Mouse (Mus musculus) G1E-ER4 (cell line): Measurements from ENCODE around the gene Nav3. TPM values are rescaled to one million over a fixed set of nuclear protein-coding genes. Genes with fewer than 3 reads are reported as not detected.

Experiments used
- GATA1 ChIP-seq: IDR thresholded peaks from one replicate; pipeline ENCODE4 v1.8.0; 2012; ENCODE audit warnings: low read length, inconsistent platforms
- polyA plus RNA-seq: library from polyadenylated mRNA; stranded (reverse); fragments of >175 nt; gene quantifications from 2 replicates; pipeline ENCODE4 v1.2.3, GENCODE M21; 2012

Gene Nav3
- polyA plus RNA-seq: not detected in 2 replicates

DNA sequence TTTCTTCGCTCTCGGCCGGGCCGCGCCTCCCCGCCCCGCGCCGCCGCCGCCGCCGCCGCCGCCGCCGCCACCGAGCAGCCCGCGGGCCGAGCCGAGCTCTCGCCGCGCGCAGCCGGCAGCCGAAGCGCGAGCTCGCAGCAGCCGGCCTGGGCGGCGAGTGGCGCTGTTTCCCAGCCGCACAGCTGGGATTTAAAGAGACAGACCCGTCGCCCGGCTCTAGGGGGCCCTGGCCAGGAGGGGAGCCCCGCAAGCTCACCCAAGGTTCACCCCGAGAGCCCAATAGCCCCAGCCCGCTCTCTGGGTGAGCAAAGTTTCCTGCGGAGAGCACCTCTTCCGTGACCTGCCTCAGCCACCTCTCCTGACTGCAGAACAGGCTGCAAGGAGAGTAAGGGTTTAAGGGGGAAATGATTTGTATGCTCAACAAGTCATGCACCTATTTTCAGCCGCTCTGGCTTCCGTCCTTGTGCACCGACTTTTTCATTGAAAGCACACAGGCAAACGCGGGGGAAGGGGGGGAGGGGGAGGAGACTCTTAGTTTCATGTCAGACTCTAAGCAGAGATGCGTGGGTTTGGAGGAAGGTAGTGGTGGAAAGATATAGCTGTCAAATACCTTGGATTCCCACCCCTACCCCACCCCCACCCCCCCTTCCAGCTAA, at the start of gene Nav3:
Nav3 (minus strand) TSS at position 367 of the 656 bp plus-strand sequence.
- TF ChIP-seq GATA1: no peak

DNA sequence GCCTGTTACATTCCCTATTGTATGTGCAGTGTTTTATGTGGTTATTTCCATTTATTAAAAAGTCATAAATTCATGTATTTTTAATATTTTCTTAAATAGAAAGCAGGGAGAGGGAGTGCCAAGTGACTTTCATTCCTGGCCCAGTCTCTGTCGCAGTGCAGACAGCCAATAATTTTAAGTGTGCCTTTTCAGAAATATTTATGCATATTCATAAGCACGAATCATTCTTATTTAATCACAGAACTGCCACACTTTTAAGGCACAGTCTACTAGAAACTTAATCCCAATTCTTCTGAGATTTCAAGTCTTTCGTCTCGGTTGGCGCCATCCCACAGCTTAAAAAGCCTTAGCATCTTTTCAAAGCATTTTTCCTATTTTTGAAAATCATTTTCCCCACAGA, 29.3 kb upstream of the Nav3 start:
- no peak for TF ChIP-seq GATA1

DNA sequence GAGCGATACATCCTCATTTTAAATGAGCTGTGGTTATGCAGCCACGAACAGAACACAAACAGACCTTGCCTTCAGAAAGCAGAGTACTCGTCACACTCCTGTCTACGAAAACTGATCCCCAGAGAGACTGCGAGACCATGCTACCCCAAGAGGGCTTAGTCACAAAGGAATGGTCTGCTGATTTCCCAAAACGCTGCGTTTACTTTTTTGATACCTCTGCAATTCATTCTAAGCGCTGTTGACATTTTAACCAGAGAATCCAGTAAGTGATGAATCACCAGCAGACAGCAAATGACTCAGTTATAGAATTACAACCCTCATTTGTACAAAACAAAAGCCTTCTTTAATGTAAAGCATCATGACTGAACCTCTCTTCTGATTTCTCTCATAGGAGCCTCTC, 28.8 kb upstream of the Nav3 start:
- TF ChIP-seq GATA1: no peak

DNA sequence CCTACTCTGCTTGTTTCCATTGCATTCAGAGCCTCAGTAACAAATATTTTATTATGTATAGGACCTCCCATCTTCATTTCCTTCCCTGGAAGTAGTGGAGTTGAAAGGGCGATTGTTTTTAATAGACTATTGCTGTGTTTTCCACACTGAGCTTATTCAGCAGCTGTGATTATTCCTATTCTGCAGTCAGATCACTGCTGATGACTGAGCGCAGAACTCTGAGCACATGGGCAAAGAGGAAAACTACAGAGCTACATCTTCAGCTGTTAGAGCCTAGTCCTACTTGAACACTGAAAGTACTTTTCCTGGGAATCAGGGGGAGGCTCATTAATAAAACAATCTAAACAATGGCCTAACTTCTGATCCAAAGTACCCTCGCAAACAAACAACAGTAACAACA, 23.2 kb upstream of the Nav3 start:
- TF ChIP-seq GATA1: no peak

DNA sequence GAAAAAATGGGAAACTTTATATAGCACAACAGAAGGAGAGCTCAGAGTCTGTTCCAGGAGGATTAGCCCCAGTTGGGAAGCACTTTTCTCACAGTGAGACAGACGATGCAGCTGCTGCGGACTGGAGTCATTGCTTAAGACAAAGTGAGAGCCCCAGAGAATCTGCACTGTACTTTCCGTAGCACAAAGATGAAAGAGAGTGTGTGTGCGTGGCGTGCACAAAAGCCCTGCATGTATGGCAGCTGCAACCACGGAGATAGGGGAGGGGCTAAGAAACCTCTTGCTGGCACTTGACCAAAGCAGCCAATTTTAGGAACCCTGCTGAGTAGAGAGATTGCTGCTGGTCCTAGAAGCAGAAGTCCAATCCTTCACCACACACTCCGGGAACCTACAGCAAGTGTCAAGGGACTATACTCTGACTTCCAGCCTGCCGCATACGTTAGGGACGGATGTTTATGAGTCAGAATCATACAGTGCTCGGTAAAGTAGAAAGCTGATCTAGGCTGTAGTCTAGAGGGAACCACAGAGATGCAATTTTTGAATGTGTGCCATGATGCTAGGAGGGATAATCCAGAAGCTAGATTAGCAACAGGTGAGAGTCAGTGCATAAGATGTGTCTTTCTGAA, 21.8 kb upstream of the Nav3 start:
- TF ChIP-seq GATA1: no peak

DNA sequence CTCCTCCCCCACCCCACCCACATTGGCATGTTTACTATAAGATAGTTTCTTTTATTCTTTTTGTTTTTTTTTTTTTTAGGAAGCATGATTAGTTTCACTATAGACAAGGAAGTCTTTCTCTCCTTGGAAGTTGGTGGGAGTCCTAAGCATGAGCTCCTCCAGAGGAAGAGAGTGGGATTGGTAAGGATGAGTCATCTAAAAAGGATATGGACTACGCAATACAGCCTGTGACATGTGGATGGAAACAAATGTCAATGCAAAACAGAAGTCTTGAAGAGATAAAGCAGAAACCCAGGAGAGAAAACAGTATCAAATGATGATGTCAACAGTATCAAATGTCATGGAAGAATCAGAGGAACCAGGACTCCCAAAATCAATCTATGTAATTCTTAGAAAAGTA, 18.1 kb upstream of the Nav3 start:
- TF ChIP-seq GATA1: no peak

DNA sequence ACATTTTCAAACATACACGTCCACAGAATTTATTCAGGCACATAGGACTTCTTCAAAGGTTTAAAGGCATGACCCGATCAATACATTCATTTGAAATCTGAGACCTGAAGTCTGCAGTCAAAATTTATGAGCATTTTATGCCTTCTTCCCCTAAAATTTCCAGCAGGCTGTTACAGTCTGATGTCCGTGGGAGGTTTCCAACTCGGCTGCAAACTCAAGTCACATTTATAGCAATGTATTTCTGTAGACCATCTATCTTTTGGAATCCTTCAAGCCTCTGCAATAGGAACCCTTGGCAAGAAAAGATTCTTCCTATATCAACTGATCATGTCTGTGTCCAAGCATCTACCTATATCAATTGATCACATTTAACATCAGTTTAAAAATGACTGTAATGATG, 13.4 kb upstream of the Nav3 start:
- TF ChIP-seq GATA1: no peak

DNA sequence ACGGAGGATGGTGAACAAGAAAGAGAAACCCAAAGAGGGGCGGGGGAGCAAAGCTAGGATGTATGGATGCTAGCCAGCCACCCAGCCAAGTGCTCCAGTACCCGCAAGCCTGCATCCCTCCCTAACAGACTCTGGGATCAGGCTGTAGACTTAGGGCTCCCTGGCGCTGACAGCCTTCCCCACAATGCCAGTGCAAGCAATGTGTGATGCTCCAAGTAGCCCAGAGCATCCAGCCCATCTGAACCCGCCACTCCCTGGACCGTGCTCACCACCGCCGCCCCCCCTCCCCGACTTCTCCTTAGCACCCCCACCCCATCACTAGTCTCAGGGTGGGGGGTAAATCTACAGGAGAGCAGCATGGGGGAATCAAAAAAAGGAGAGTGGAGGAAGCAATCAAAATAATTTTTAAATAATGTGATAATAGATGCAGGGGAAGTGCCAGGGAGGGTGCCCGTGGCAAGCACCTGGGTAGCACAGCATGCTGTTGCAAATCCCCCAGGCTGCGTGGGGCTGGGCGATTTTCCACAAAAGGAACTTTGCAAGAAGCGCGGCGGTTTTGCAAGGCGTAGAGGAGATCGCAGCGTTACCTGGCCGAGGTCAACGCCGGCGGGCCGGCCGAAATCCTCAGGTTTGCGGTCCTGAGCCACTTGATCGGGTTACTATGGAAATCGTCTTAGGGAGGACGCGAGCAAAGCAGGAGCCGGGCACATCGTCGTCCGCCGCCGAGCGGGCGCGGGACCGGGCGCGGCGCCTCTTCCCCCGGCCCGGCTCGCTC, 754 bp downstream of the Nav3 start:
- TF ChIP-seq GATA1: no peak

DNA sequence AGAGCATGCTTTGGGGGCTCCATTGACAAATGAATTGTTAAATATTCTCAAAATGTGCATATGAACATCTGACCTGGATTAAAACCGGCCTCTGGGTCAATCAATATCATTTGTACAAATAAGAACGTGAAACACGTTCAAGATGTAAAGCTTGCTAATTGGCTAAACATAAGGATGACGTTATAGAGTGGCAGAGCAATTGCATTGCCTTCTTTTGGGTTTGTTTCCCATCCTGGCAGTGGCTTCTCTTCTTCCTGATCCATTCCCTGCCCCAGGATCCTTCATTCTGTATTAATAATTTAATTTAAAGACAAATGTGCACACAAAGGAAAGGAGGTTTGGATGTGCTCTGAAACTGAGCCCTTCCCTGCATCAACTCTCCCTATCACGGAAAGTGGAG, 2.4 kb downstream of the Nav3 start:
- TF ChIP-seq GATA1: no peak

DNA sequence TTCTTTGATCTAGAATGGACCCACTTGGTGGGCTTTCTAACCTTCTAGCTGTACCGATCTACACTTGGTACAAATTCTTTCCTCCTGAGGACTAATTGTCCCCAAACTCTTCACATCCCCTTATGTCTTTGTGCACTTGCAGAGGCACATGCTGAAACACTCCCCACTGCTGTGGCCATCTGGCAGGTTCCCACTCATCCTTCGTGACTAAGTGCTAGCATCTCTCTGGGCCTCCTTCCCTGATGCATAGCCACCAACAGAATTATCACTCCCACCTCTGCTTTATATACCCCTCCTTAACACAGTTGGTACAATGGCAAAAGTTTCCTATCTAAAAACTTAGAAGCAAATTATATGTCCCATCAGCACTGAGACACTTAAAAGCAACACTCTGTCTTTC, 15.6 kb downstream of the Nav3 start:
- no peak for TF ChIP-seq GATA1

DNA sequence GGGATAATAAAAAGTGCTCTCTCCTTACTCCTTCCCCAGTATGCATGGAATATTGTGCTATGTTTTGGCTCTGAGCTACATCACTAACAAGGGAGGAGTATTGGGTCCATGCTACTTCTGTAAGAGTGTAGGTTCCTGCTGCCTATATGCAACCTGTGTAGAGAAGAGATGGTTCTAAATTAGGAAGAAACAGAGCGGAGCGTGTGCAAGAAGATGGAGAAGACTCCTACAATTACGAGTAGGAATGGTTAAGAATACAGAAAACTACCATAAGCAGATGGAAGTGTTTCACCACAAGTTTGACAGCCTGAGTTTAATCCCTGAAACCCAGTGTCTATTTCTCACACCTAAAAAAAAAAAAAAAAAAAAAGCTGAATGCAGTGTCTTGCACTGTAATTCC, 24.9 kb downstream of the Nav3 start:
- TF ChIP-seq GATA1: no peak

DNA sequence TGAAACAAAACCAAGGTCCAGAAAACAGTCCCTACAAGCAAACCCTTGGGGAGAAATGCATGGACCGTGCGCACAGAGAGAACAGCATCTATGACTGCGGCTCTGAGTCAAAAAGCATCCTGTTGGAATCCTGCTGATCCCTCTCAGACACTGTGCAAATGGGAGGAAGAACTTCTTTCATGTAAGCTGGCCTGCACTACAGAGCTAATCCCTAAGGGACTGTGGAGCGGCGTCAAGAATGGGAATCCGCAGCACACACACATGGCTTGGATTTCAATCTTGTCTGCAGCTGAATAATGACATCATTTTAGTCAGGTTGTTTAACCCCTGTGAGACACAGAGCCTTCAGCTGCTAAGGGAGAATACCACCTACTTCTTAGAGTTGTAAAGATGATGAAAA, 26.4 kb downstream of the Nav3 start:
- TF ChIP-seq GATA1: no peak

DNA sequence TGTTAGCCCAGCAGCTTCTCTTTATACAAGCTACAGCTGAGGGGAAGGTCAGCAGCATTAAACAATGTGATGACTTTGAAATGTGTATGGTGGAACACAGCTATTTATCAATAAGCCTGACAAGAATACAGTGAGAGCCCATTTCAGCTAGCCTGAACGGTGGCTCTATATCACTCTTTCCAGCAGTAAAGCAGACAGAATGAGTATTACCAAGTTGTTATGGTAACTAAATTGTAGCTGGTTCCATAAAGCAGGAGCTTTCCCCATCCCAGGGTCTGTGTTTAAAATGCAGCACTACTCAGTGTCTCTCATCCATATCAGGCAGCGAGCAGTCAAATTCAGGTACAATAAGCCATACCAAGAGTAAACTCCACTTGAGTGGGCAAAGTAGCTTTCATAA, 27.0 kb downstream of the Nav3 start:
- TF ChIP-seq GATA1: no peak

DNA sequence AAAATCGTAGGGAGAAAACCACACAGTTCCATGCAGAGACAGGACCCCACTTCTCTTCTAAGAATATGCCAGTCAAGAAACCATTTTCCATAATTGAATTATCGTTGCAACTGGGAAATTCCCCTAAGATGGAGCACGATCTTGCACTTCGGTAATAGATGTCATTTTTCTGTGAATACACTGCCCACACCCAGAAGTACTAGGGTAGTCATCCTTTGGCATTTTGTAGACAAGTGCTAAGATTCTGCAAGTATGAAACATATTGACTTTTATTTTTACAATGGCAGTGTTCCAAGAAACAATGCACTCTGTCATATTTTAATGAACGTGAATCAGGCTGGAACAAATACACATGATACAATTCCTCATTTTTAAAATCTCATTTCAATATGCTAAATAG, 34.5 kb downstream of the Nav3 start:
- TF ChIP-seq GATA1: no peak

DNA sequence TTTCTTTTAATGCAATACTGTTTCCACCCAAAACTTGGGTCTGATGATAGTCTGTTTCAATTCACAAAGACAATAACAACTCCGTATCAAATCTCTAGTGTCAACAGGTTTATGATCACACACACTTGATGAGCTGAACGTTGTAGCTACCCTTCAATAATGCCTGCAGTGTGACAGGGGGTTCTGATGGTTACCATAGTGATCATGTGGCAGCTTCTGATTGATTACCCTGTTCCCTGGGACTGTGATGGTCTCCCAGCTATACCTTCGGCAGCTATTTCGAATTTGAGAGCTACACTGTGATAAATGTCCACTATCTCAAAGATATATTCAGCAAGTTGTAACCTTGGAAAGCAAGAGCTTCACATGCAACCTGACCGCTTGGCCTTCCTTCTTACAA, 39.0 kb downstream of the Nav3 start:
- TF ChIP-seq GATA1: no peak

DNA sequence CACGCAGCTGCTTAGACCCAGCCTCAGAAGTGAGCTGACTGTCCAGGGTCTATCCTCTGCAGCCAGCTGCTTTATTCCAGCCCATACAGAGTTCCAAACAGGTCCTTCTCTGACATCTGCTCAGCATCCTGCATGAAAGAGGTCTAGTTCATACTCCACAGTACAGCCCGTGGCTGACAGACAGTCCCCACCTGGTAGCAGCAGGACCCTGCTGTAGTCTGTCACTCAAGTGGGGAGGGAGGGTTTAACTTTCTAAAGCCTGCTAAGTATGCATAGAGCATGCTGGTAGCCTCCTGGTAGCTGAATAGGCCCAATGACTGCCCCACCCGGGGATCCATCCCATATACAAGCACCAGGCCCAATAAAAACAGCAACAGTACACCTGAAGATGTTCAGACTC, 40.4 kb downstream of the Nav3 start:
- no peak for TF ChIP-seq GATA1
